Mouse (Mus musculus) lung, postnatal 14 days (tissue): ENCODE data around the gene Fchsd2.

ENCODE experiments used
- DNase-seq: peaks from one replicate; pipeline ENCODE4 v3.0.0; 2021

The Fchsd2 gene

DNA sequence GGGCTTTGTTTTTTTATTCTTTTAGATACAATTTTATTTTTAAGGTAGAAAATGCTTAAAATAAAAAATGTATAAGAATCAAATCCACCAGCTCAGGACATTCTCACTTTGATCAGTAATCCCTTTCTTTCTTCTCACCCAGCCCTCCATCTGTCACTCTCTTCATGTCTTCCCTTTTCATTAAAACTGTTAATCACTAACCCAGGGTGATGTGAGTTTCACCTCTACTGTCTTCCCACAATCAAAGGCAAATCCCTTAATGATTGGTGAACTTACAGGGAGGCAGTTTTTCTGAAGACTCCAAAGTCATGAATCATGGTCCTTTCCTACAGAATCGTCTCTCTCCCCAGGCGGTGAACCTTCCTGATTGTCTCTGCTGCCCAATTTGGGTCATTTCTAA, 124.1 kb downstream of the Fchsd2 start:
- no peak for DNase-seq

DNA sequence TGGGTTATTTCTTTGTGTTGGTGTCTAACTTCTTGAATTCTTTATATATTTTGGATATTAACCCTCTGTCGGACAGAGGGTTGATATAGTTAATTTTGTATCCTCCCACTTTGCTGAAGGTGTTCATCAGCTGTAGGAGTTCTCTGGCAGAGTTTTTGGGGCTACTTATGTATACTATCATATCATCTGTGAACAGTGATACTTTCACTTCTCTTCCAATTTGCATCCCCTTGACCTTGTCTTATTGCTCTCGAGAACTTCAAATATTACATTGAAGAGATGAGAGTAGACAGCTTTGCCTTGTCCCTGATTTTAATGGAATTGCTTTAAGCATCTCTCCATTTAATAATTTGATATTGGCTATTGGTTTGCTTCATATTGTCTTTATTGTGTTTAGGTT, 130.8 kb downstream of the Fchsd2 start:
- DNase-seq: no peak

DNA sequence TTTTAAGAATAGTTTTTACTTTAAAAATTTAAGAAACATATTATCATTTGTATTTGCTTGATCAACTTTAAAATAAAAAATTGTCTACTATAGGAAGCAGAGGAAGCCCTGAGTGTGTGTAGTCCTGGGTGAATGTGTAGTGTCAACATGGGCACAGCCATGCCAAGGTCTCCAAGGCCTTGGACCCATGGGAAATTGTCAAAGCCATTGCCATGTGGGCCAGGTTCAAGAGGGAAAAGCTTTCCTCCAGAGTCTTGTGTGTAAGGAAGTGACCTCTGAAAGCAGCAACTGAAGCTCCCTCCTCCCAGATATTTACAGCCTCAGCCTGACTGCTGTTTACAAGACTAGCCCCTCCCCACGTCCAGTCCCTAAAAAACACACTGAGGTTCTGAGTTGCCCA, 136.7 kb downstream of the Fchsd2 start:
- DNase-seq: no peak

DNA sequence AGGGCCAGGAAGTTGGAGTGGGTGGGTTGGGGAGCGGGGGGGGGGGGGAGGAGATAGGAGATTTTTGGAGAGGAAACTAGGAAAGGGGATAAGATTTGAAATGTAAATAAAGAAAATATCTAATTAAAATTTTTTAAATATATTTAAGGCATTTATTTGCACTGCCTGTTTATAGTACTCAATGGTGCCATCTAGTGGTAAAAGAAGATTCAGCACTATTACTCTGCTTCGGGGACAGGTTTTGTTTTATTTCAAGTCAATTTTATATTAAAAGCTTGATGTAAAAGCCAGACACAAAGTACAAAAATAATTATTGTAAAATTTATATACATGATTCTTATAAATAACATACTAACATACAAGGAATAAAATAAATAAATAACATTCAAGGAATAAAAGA, 138.8 kb downstream of the Fchsd2 start:
- no peak for DNase-seq

DNA sequence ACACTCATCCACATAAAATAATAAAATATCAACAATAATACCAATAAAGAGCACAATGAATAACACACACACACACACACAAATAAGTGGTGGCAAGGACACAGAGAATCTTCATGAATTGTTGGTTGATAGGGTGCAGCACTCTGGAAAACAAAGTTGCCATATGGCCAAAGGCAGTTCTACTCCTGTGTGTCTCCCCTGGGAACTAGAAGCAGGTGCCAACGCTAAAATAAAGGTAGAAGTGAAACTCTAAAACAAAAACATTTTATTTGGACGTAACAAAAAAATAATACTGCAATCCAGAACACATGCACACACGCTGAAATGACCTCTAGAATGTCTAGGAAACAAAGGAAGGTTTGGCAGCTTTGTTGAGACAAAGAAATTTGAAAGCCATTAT, 140.1 kb downstream of the Fchsd2 start:
- no peak for DNase-seq

DNA sequence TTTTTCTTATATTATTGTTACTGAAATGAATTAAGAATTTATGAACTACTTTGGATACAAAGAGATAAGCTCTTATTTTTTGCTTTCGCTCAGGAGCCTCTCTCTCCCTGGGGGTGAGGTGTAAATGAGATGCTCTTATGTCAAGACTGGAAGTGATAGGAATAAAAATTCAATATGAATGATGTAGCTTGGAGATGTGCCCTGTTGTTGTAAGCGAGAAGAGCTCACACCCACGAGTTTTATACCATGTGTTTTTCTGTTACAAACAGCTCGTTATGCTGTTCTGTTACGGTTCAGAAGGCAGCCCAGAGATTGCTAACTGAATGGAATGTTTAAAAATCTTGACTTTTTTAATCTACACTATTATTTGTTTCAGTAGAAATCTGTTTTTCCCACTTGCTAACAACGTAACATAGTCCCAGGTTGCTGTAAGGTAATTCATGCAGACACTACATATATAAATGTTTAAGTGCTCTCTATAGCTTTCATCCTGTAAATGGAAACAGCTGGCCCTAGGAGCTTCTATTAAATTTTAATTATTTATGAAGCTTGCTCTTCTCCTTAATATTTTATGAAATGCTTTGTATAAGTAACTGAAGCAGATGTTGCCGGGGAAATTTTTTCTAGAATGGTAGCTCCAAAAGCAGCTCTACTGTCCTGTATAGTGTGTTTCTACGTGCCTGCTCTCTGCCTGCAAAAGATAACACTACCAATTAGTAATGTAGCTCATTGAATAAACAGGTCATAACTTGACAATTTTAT, 144.2 kb downstream of the Fchsd2 start:
- DNase-seq: no peak

DNA sequence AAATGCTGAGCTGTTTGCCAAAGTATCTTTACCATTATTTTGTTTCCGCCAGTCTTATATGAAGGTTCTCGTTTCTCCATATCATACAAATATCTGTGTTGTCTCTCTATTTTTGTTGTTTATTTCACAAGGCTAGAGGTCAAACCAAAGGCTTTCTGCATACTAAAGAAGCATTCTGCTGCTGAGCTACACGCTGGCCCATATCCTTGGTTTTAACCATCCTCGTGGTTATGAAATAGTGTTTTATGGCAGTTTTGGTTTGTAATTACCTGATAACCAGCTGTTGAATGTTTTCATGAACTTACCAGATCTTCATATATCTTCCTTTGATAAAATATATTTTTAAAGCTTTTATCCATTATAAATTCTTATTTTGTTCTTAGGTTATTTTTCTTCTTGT, 156.1 kb downstream of the Fchsd2 start:
- no peak for DNase-seq

DNA sequence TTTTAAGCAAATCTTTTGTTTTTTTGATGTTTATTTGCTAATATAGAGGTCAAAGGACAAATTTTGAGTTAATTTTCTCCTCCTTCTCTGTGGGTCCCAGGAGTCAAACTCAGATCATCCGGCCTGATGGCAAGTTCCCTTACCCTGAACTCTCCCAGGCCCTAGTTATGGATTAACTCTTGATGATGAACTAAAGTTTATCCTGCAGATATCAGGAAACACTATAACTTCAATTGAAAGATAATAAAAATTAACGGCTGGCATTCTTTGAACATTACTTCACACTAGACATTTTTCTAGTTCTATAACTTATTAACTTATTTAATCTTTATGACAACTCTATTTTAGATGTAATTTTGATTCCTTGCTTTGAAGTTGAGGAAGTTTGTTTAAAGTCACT, 156.5 kb downstream of the Fchsd2 start:
- DNase-seq: no peak

DNA sequence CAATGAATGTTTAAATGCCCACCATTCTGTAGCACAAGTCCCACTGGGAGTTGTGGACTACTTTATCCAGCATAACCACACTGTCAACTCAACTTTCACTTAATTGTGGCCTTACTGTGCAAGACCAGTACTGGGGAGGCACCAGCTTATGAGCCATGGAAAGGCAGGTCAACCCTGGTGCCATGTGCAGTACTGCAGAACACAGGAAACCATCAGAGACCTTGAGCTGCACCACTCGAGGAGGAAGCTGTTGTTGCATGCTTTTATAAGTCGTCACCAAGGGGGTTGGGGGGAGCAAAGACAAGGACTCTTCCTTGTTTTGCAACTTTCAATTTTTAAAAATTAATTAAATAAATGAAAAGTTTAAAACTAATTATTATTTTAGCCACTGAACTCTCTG, 160.4 kb downstream of the Fchsd2 start:
- no peak for DNase-seq

DNA sequence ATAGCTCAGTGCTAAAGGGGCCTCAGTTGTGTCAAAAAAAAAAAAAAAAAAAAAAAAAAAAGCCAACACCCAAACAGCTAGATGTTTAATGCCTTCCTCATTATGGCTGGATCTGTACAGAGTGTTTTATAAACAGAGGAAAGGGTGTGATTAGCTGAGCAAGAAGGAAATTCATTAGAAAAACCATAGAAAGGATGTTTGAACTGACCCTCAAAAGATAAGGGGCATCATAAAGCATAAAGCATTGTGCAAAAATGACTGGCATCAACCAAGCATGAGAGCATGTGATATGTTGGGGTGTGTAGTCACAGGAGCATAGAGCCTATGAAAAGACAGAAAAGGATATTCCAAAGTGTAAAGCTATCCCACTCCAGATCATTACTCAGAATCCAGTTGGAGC, 165.8 kb downstream of the Fchsd2 start:
- DNase-seq: no peak

DNA sequence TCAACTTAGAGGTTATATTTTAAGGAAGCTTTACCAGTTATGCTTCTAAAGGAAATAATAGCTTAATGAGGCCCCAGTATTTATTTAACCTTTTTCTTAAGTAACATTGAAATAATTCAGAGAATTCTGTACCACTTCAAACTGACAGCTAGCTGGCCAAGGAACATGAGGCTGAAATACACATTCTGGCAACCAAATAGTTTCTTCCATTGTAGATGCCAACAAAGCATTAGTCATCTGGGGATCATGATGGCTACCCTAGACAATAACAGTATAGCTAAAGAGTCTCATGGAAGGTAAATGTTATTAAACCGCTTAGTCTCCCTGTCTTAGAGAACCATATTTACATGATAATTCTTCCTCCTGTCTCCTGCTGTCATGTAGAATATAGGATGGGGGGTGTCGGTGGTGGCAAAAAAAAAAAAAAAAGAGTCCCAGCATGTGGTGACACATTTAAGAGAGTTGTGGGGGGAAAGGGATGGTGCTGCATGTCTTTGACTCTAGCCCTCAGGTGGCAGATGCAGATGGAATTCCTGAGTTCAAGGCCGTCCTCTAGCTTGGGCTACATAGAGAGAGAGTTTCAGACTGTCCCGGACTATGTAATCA, 169.4 kb downstream of the Fchsd2 start:
- DNase-seq: no peak

DNA sequence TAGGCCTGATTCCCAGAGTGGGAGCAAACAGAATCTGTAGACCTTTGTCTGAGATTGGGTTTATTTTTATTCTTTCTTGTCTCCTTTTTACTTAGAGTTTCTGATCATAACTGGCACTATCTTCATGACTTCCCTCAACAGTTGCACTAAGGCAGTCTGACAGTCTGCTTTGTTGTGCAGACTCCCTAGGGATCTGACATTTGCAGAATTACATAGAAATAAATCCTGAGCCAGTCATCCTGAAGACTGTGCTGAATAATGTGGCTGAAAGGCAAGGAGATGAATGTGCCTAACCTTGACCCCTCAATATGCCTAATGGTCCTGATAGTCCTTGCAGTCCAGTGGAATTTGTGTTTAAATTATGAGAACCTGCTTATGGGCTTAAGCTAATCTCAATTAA, 170.8 kb downstream of the Fchsd2 start:
- DNase-seq: no peak

DNA sequence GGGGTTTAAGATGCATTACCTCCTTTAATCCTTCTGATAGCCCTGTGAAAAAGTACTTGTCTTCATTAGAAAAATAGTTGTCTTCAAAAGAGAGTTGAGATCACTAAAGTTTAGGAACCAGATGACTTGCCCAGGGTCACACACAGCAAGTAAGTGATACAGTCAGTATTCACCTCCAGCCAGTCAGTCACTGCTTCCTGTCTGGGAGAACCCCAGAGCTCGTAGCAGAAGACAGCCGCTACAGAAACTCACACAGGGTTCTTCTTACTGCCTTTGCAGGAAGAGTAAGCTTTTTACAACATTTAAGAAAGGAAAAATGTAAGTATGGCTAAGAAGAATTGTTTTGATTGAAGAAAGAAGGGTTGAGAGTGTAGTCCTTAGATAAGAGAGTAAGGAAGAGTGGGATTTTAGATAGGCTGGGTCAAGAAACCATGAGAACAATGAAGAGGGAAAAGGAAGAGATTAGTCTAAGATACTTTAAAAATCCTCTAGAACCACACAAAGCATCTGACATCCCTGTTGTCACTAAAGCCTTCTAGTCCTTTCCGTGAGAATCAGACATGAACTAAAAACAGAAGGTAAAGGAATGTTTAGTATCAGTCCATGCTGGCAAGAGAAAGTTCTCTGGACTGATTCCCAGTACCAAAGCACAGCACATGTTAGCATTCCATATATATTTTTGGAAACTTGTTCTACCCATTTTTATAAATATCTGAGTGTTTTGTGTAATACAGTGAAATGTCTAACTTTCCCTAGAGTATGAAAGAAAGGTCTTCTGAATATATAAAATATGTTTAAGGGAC, 175.0 kb downstream of the Fchsd2 start:
- peak; percentile 10 for DNase-seq

DNA sequence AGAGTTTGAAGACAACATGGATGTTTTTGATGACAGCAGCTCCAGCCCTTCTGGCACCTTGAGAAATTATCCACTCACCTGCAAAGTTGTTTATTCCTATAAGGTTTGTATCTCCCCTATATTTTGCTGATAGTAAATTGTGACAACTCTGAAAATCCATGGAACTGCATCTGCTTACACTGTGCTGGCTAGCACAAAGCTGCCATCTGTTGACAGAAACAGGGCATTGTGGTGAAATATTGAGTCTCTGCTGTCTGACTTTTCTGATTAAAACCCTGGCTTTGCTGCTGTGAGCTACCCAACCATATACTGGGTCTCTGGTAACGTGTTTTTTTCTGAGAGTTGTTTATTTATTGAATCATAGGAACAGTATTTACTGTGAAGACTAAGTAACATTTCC, 178.9 kb downstream of the Fchsd2 start:
- DNase-seq: no peak

DNA sequence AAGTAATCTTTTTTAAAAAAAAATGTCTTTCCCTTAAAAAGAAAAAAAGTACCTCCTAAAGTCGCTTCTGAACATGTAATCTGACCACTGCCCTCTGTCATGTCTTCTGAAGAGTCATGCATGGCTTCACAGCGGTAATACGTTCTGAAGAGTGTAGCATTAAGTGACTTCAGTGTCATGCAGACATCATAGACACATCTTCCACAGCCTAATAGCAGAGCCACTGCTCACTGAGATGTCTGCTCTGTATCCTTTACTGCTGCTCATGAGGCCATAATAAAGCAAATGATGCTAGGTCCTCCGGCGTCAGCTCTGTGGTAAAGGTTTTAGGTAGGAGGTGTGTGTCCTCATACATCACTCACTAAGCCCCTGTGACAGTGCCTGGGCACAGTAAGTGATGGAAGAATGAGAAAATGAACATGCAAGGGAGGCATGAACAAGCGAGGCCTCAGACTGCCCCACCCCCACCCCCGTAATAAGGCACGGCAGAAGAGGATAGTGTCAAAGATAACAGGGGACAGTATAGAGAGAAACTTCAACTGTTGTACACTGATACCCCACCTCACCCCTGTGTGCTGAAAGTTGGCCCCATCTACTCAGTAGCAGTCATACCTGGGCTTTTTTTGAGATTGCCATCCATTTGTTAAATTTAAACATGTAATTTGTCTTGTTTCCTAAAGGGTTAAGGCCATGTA, 179.9 kb downstream of the Fchsd2 start:
- no peak for DNase-seq

DNA sequence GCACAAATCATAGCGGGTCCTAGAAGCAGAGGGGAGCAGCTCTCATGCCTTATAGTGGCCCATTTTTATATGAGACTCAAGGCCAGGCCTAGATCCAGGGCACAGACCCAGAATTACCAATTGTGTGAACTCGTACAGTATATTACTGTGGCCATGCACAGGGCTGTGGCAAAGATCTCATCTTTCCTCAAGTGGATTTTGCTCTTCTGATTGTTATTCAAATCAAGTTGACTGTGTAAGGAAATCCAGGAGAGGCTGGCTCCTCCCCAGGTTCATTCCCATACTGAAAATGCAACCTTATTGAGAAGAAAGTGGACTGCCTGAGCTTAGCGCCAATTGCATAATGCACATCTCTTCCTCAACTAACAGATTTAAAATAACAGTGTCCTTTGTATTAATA, 190.1 kb downstream of the Fchsd2 start:
- DNase-seq: no peak

DNA sequence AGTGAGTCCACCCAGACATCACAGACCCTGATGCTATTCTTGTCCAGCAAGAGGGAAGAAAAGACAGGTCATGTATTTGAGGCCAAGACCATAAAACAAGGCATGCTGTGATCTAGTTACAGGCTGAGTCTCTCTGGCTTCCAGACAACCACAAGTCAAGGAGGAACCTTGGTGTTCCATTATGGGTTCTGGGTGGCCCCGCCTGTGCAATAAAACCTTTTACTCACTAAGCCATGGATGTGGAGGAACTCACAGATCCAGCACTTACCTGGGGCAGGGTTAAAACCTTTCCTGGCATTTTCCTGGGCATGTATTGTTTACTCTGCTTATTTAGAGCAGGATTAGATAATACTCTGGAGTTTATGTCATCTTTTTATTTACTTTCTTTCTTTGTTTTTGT, 191.8 kb downstream of the Fchsd2 start:
- no peak for DNase-seq

DNA sequence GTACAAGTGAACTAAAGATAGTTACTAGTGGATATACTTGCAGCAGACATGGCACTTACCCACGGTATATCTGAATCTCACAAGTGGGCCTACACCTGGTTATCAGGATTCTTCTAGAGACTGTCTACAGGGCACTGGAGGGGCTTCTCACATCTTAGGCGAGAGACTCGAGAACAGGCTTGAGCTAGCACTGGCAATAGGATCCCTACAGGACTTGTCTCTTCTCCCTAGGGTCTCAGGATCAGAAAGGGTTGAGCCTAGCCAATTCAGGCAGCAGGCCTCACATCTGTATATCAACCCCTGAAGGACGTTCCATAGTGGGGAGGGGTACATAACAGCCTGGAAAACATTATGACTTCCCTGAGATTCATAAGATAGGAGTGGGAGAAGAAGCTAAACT, 194.2 kb downstream of the Fchsd2 start:
- no peak for DNase-seq

DNA sequence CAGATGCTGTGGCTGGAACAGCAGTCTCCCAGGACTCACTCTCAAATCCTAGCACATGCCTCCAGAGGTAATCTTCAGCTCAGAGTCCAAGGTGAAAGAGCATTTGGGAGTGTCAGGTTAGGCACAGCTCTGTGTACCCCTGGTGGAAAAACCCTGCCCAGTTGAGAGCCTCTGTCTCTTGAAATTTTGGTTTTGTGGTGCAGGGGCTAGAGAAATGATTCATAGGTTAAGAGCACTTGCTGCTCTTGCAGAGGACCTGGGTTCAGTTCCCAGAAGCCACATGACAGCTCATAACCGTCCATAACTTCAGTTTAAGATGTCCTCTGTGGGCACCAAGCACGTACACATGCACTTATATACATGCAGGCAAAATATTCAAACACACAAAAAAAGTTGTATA, 195.2 kb downstream of the Fchsd2 start:
- no peak for DNase-seq

DNA sequence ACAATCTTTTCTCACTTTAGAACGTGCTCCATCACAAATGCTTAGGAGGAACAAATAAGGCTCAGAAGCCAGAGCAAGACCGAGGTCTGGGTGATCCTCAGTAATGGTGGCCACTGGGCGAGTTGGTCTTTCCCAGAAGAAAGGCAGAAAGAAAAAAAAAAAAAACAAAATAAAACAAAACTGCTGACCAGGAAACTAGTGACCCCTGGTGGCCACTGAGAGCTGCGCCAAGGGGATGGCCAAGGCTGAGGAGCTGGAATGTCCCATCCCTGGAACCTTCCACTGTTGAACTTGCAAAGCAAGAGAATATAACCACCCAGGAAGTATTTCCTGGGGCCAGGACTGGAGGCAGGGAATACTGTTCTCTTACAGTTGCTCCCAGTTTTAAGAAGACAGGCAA, 195.8 kb downstream of the Fchsd2 start:
- DNase-seq: peak; percentile 73

DNA sequence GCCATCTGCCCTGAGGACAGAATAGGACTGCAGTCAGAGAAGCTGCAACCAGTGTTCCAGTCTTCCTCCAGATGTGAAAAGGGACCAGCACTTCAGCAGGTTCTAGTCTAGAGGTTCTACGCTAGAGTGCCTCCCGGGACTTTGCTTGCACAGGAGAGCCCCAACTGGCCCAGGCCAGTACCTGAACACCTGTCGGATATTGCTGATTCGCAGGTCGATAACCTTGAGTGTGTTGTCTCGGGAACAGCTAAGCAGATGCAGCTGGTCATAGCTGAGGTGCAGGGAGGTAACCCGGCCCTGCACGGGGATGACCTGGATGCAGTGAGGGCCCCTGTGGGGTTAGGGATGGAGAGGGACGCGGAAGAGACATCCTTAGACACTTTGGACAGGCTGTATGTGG, 197.7 kb downstream of the Fchsd2 start:
- DNase-seq: no peak

DNA sequence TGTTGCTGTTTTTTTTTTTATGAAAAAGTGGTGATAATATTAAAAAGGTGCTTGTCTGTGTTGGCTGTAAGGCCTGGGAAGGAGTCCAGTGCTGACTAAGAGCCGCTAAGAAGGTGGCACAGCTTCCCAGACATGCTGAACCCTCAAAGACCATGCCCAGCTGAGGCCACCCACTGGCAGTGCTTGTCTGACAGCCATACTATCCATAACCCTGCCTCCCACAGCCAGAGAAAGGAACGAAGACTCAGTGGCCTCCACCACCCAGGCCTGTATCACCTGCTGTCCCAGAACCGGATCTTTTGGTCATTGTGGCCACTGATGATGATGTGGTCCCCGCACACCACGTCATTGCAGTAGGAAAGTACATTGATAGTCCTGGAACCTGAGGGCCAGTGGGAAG, 198.5 kb downstream of the Fchsd2 start:
- no peak for DNase-seq

DNA sequence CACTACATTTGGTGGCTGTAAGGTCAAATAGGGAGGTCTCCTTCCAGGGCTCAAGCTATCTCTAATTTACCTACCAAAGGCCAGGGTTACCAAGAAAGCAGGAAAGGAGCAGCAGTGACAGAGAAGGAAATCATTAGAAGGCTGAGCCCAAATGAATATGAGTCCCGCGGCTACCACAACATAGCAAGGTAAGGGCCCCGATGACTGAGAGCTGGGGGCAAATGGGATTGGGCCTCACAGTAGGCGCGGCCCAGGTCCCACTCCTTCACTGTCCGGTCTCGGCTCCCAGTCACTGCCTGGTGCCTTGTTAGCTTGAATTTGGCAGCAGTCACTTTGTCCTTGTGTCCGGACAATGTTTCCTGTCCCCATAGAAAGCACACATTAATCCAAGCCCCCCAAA, 199.0 kb downstream of the Fchsd2 start:
- no peak for DNase-seq

DNA sequence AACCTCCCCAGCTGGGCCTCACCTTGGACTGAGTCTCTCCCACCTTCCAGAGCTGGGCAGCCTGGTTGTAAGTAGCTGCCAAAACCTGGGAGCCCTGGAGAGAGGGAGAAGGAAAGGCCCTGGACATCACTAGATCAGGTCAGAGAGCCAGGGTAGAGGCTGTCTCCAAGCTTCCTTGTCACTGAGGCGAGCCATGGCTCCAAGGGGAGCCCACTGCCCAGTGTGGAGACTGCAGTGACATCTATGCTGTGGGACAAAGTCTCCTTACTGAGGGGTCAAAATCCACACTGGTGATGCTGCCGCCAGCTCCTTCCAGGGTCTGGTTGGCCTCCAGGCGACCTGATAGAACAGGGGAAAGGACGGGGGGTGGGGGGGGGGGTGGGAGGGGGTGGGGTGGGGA, 199.4 kb downstream of the Fchsd2 start:
- DNase-seq: no peak
